Mouse (Mus musculus) kidney, adult 2 months (tissue): ENCODE measurements around the gene Mier2. TPM values are rescaled to one million over a fixed set of nuclear protein-coding genes. Genes with fewer than 3 reads are reported as not detected.

Experiments used
- DNase-seq: peaks from one replicate; pipeline ENCODE4 v3.0.0; 2021
- H3K27ac ChIP-seq: fragments of 200-500 bp; 2 replicates; pipeline ENCODE4 v1.5.1; 2012; ENCODE audit warnings: low read depth, low read length, control low read depth, inconsistent platforms; ENCODE audit not compliant: insufficient read depth
- H3K27me3 ChIP-seq: fragments of 200-500 bp; replicated peaks from 2 replicates; pipeline ENCODE4 v1.6.1; 2012; ENCODE audit warnings: mild to moderate bottlenecking, moderate library complexity, low read length, inconsistent platforms; ENCODE audit not compliant: control insufficient read depth, insufficient read depth
- H3K36me3 ChIP-seq: fragments of 200-500 bp; 2 replicates; pipeline ENCODE4 v1.6.1; 2012; ENCODE audit warnings: mild to moderate bottlenecking, moderate library complexity, low read length, inconsistent platforms; ENCODE audit not compliant: control insufficient read depth, insufficient read depth
- H3K4me1 ChIP-seq: fragments of 200-500 bp; 2 replicates; pipeline ENCODE4 v1.6.1; 2011; ENCODE audit warnings: low read length; ENCODE audit not compliant: control insufficient read depth, insufficient read depth
- H3K4me3 ChIP-seq: fragments of 200-500 bp; 2 replicates; pipeline ENCODE4 v1.5.1; 2011; ENCODE audit warnings: mild to moderate bottlenecking, low read depth, low read length, control low read depth; ENCODE audit not compliant: insufficient read depth
- CTCF ChIP-seq: fragments of 200-500 bp; conservative IDR thresholded peaks from 2 replicates; pipeline ENCODE4 v1.5.1; 2011; ENCODE audit warnings: low read depth, mild to moderate bottlenecking, control low read depth, low read length, moderate library complexity, mixed read lengths; ENCODE audit not compliant: insufficient read depth, insufficient read length
- POLR2A ChIP-seq: fragments of 200-500 bp; IDR thresholded peaks from one replicate; pipeline ENCODE4 v1.6.1; 2011; ENCODE audit warnings: low read depth, low read length, control low read depth
- WGBS: fragments of 180-500 bp; shearing (Covaris S2); methylation state at CpG from one replicate; pipeline ENCODE4 v1.1.7; 2018; 5-methylcytosine and 5-hydroxymethylcytosine counted together
- polyA plus RNA-seq: library from polyadenylated mRNA; depleted of rRNA; stranded (reverse); fragments of >200 nt; gene quantifications from 2 replicates; pipeline ENCODE4 v1.2.3, GENCODE M21; 2012

The Mier2 gene
- polyA plus RNA-seq, 1 experiment, result 35.0 TPM

DNA sequence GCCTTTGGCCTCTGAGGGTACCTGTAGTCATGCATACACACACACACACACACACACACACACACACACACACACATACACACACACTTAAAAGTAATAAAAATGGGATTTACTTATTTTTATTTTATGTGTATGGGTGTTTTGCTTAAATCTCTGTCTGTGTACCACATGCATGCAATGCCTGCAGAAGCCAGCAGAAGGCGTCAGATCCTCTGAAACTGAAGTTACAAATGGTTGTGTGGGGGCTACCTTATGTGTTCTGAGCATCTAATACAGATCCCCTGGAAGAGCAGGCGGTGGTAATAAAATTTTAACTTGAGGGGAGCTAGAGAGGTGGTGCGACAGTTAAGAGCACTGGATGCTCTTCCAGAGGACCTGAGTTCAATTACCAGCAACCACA lies 26.9 kb downstream of the Mier2 start:
- no peak for DNase-seq
- Histone ChIP-seq H3K27ac (no peak overlapping the region), H3K36me3 (no peaks in the 10 kb centered on the region; the same call in 1 of the 2 replicates), H3K4me1 (0 out of 2 replicates have a peak, but pooled peaks cover 3% of the 10 kb centered on the region), H3K27me3 (no peaks in the 10 kb centered on the region), H3K4me3 (no peak overlapping the region)
- TF ChIP-seq POLR2A, result no peak
- 0 out of 2 replicates have a peak, but pooled peaks have one; percentile 18 for TF ChIP-seq CTCF
- WGBS, result 90% methylated on average over 3 of the region's 3 CpGs

- H3K4me3 ChIP-seq, result no peak overlapping the region
- H3K27me3 ChIP-seq, result no peaks in the 10 kb centered on the region
- no peak for DNase-seq
- H3K27ac ChIP-seq, result no peak overlapping the region
- TF ChIP-seq CTCF, result no peak
- no peak for TF ChIP-seq POLR2A
- H3K4me1 ChIP-seq, result 0 out of 2 replicates have a peak, but pooled peaks cover 3% of the 10 kb centered on the region
- no peaks in the 10 kb centered on the region; the same call in 1 of the 2 replicates for H3K36me3 ChIP-seq
- WGBS, result 82% methylated on average over 6 of the region's 6 CpGs
These were observed 27.6 kb downstream of the Mier2 start for GRCm38 (mm10) chr10:79527453-79527845.

- Histone ChIP-seq H3K36me3 (no peaks in the 10 kb centered on the region; the same call in 1 of the 2 replicates), H3K27ac (no peak overlapping the region), H3K4me1 (0 out of 2 replicates have a peak, but pooled peaks cover 3% of the 10 kb centered on the region), H3K27me3 (no peaks in the 10 kb centered on the region), H3K4me3 (no peak overlapping the region)
- DNase-seq, result no peak
- TF ChIP-seq CTCF, result no peak
- TF ChIP-seq POLR2A, result no peak
- WGBS, result 85% methylated on average over 12 of the region's 12 CpGs
These were observed 28.1 kb downstream of the Mier2 start for GRCm38 (mm10) chr10:79526661-79527452.

DNA sequence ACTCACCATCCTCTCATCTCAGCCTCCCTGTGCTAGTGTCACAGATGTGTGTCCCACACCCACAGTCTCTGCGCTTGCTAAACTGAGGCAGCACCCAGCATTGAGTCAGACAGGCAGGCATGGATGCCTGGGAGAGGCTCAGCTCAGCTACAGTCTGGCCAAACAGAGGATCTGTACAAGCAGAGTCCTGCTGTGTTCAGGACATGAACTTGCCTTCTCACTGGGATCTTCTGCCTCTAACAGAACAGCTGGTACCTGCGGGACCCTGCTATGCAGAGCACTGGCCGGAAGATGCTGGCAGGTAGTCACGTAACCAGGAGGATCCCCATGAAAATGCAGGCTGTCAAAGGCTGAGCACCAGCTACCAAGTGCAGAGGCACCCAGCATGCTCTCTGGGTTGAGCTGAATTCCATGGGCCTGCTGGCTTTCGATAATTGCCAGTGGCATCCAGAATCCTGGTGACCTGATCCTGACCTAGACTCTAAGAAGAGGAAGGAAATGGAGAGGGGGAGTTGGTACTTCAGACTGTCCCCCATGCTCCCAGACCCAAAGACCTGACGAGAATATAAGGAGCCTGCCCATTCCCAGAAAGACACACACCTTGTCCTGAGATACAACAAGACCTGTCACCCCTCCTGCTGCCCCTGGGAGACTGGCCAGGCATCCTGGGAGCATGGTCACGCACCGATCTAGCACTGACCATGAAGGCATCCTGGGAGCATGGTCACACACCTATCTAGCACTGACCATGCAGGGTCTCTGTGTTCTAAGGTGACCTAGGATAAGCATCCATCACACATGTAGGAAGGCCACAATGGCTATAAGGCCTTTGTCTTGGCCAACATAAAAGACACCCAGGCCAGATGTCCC lies 29.3 kb downstream of the Mier2 start:
- no peaks in the 10 kb centered on the region for H3K4me1 ChIP-seq
- H3K27ac ChIP-seq, result no peak overlapping the region
- no peak for DNase-seq
- 93% methylated on average over 8 of the region's 8 CpGs for WGBS
- H3K27me3 ChIP-seq, result no peaks in the 10 kb centered on the region
- no peaks in the 10 kb centered on the region; the same call in 1 of the 2 replicates for H3K36me3 ChIP-seq
- TF ChIP-seq CTCF, result no peak
- no peak for TF ChIP-seq POLR2A
- H3K4me3 ChIP-seq, result no peak overlapping the region

- no peaks in the 10 kb centered on the region for H3K27me3 ChIP-seq
- no peak overlapping the region for H3K27ac ChIP-seq
- no peak for TF ChIP-seq CTCF
- TF ChIP-seq POLR2A, result no peak
- no peak for DNase-seq
- H3K4me3 ChIP-seq, result no peak overlapping the region
- H3K36me3 ChIP-seq, result no peaks in the 10 kb centered on the region; the same call in 1 of the 2 replicates
- no peaks in the 10 kb centered on the region for H3K4me1 ChIP-seq
- 92% methylated on average over 1 of the region's 1 CpGs for WGBS
These were observed 30.6 kb downstream of the Mier2 start for GRCm38 (mm10) chr10:79524433-79524832.

DNA sequence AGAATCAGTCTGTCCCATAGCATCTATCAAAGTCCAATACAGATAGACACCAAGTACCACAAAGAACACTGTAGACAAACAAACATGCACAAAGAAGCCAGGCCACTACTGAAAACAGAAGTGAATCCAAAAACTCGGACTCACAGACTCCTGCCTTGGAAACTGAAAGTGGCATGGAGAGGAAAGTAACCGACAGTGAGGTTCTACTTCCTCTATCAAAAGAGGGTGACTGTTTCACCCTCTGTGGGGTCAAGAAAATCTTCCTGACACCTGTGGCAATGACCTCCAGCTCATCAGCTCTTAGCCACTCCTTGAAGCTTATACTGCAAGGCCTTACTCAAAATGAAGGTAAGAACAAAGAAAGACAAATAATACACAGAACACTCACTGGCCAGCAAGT lies 48.3 kb downstream of the Mier2 start:
- no peak for DNase-seq
- 65% methylated on average over 2 of the region's 2 CpGs for WGBS
- H3K36me3 ChIP-seq, result no peaks in the 10 kb centered on the region

More for the DNA sequence above, 48.3 kb downstream of the Mier2 start:
- Histone ChIP-seq H3K4me1 (peaks cover 5% of the 10 kb centered on the region; the same call in 1 of the 2 replicates), H3K4me3 (no peak overlapping the region), H3K27ac (no peak overlapping the region), H3K27me3 (no peaks in the 10 kb centered on the region)
- TF ChIP-seq POLR2A (no peak), CTCF (no peak)
